Mouse (Mus musculus) midbrain, embryonic 10.5 days (tissue): ENCODE measurements at regions not wholly inside any gene's neighbourhood (a gene's known extent, or its start where the extent isn't known, plus 50 kb on each side); places are given as distances from the start of the nearest gene placed in this dataset.

ENCODE experiments used
- DNase-seq: peaks from one replicate; pipeline ENCODE4 v3.0.0-alpha.2; 2017; ENCODE audit warnings: low spot score
- H3K27ac ChIP-seq: fragments of 300-500 bp; sonication (generic); replicated peaks from 2 replicates; pipeline ENCODE4 v1.5.1; 2016; ENCODE audit warnings: mild to moderate bottlenecking
- H3K27me3 ChIP-seq: fragments of 300-500 bp; sonication (generic); 2 replicates; pipeline ENCODE4 v1.6.1; 2016; ENCODE audit warnings: low read depth, mild to moderate bottlenecking; ENCODE audit not compliant: poor library complexity, severe bottlenecking
- H3K36me3 ChIP-seq: fragments of 300-500 bp; sonication (generic); 2 replicates; pipeline ENCODE4 v1.6.1; 2016; ENCODE audit warnings: mild to moderate bottlenecking, moderate library complexity
- H3K4me1 ChIP-seq: fragments of 300-500 bp; sonication (generic); 2 replicates; pipeline ENCODE4 v1.6.1; 2016
- H3K4me3 ChIP-seq: fragments of 300-500 bp; sonication (generic); 2 replicates; pipeline ENCODE4 v1.5.1; 2016; ENCODE audit warnings: mild to moderate bottlenecking, moderate library complexity
- H3K9me3 ChIP-seq: fragments of 300-500 bp; sonication (generic); replicated peaks from 2 replicates; pipeline ENCODE4 v1.6.1; 2016; ENCODE audit warnings: mild to moderate bottlenecking
- WGBS: fragments of 180-500 bp; shearing (Covaris S2); methylation state at CpG from one replicate; pipeline ENCODE4 v1.1.7; 2016; 5-methylcytosine and 5-hydroxymethylcytosine counted together

GRCm38 (mm10) chr15:28560035-28560434, 356.5 kb downstream of the Dnah5 start:
- Histone ChIP-seq H3K4me3 (no peak overlapping the region), H3K9me3 (no peaks in the 10 kb centered on the region), H3K27me3 (no peaks in the 10 kb centered on the region), H3K4me1 (no peaks in the 10 kb centered on the region), H3K36me3 (no peaks in the 10 kb centered on the region), H3K27ac (no peak overlapping the region)
- DNase-seq, result no peak
- 94% methylated on average over 1 of the region's 1 CpGs for WGBS

DNA sequence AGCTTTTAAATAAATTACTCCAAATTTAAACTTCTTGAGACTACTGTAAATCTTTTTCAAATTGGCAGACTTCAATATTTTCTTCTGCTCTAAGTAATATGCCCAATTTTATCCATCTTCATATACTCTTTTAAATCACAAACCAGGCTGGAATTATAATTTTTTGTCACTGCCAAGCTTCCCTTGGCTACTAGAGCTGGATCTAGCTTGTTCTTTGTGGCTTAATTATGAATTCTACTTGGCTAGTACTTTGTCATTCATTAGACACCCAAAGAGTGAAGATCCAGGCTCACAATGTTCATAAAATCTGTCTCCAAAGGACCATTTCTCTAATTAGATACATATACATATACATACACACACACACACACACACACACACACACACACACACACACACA, 391.7 kb downstream of the Dnah5 start:
- Histone ChIP-seq H3K4me1 (no peaks in the 10 kb centered on the region), H3K9me3 (no peaks in the 10 kb centered on the region), H3K36me3 (no peaks in the 10 kb centered on the region), H3K27ac (no peak overlapping the region), H3K27me3 (no peaks in the 10 kb centered on the region), H3K4me3 (no peak overlapping the region)
- no peak for DNase-seq

DNA sequence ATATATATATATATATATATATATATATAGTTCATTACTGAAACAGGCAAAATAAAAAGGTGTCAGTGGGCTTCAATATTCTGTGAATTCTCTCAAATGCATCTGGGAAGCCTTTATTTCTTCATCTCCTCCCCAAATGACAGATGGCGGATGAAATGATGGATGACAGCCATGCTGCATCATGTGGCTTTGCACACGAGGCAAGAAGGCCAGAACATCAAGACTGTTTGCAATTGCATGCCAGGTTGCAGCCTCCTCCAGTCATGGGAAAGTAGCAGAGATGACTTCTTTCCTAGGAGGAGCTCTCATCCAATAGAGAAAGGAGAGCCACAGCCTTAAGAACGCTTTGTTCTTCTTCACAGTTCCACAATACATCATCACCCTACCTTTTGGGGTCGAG, 392.2 kb downstream of the Dnah5 start:
- DNase-seq, result no peak
- 80% methylated on average over 4 of the region's 4 CpGs for WGBS
- Histone ChIP-seq H3K27ac (no peak overlapping the region), H3K36me3 (no peaks in the 10 kb centered on the region), H3K4me3 (no peak overlapping the region), H3K4me1 (no peaks in the 10 kb centered on the region), H3K9me3 (no peaks in the 10 kb centered on the region), H3K27me3 (no peaks in the 10 kb centered on the region)

- H3K27ac ChIP-seq, result no peak overlapping the region
- H3K4me3 ChIP-seq, result no peak overlapping the region
- 73% methylated on average over 5 of the region's 5 CpGs for WGBS
- H3K36me3 ChIP-seq, result no peaks in the 10 kb centered on the region
- H3K9me3 ChIP-seq, result no peaks in the 10 kb centered on the region
- no peak for DNase-seq
- no peaks in the 10 kb centered on the region for H3K4me1 ChIP-seq
- H3K27me3 ChIP-seq, result no peaks in the 10 kb centered on the region
These were observed 396.6 kb downstream of the Dnah5 start for GRCm38 (mm10) chr15:28600132-28600531.

- WGBS, result 90% methylated on average over 3 of the region's 3 CpGs
These were observed 412.1 kb downstream of the Dnah5 start for GRCm38 (mm10) chr15:28615662-28616061.

GRCm38 (mm10) chr15:28640349-28640748, 436.8 kb downstream of the Dnah5 start:
- no peak overlapping the region for H3K27ac ChIP-seq
- DNase-seq, result peak; percentile 18
- 11% methylated on average over 3 of the region's 3 CpGs for WGBS

More at GRCm38 (mm10) chr15:28615662-28616061, 412.1 kb downstream of the Dnah5 start:
- no peak for DNase-seq
- H3K4me3 ChIP-seq, result no peak overlapping the region
- no peaks in the 10 kb centered on the region for H3K36me3 ChIP-seq
- no peak overlapping the region for H3K27ac ChIP-seq
- H3K4me1 ChIP-seq, result no peaks in the 10 kb centered on the region
- H3K9me3 ChIP-seq, result no peaks in the 10 kb centered on the region
- no peaks in the 10 kb centered on the region for H3K27me3 ChIP-seq

DNA sequence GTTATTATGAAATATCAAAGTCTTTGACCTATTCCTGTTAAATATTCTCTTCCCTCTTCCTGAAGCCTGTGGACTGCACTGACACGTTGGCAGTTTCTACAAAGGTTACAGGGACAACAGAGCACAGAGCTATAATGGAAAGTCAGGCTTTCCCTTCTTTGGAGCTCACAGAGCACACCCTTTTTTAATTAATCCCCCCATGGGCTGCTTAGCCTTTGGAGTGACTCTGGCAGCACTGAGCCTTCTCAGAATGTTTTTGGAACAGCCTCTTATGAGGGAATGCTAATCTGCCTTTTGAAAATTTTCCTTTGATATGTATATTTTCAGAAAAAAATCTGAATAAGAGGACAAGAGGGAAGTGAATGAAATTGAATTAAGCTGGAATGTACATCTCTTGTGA, 441.6 kb downstream of the Dnah5 start:
- Histone ChIP-seq H3K27me3 (peaks cover 18% of the 10 kb centered on the region; the same call in 1 of the 2 replicates), H3K27ac (no peak overlapping the region), H3K4me1 (peaks cover 14% of the 10 kb centered on the region), H3K4me3 (no peak overlapping the region), H3K36me3 (no peaks in the 10 kb centered on the region), H3K9me3 (no peaks in the 10 kb centered on the region)
- WGBS, result 3% methylated on average over 1 of the region's 1 CpGs
- no peak for DNase-seq

More at GRCm38 (mm10) chr15:28640349-28640748, 436.8 kb downstream of the Dnah5 start:
- no peaks in the 10 kb centered on the region for H3K36me3 ChIP-seq
- peaks cover 22% of the 10 kb centered on the region; the same call in 1 of the 2 replicates for H3K27me3 ChIP-seq
- H3K4me1 ChIP-seq, result peaks cover 13% of the 10 kb centered on the region
- no peak overlapping the region for H3K4me3 ChIP-seq
- H3K9me3 ChIP-seq, result no peaks in the 10 kb centered on the region

DNA sequence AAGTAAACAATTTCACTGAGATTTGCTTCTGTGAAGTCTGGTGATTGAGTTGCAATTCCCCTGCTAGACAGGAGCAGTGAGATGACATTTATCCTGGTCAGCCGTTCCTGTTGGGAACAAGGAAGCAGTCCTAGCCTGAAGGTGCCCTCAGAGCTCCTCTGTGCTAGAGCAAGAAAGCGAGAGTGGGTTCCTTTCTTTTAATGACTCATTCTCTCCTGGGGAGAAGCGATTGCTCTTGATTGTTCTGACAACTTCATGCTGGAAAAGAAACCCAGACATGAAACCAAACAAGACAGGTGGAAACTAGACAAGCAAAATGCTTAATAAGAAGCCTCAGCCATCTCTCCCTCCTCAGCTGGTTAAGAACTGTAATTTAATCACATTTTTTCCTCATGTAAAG, 450.4 kb downstream of the Dnah5 start:
- 79% methylated on average over 3 of the region's 3 CpGs for WGBS
- H3K9me3 ChIP-seq, result no peaks in the 10 kb centered on the region
- H3K4me1 ChIP-seq, result no peaks in the 10 kb centered on the region
- H3K27ac ChIP-seq, result no peak overlapping the region
- H3K4me3 ChIP-seq, result no peak overlapping the region
- H3K36me3 ChIP-seq, result no peaks in the 10 kb centered on the region
- no peaks in the 10 kb centered on the region for H3K27me3 ChIP-seq
- no peak for DNase-seq

DNA sequence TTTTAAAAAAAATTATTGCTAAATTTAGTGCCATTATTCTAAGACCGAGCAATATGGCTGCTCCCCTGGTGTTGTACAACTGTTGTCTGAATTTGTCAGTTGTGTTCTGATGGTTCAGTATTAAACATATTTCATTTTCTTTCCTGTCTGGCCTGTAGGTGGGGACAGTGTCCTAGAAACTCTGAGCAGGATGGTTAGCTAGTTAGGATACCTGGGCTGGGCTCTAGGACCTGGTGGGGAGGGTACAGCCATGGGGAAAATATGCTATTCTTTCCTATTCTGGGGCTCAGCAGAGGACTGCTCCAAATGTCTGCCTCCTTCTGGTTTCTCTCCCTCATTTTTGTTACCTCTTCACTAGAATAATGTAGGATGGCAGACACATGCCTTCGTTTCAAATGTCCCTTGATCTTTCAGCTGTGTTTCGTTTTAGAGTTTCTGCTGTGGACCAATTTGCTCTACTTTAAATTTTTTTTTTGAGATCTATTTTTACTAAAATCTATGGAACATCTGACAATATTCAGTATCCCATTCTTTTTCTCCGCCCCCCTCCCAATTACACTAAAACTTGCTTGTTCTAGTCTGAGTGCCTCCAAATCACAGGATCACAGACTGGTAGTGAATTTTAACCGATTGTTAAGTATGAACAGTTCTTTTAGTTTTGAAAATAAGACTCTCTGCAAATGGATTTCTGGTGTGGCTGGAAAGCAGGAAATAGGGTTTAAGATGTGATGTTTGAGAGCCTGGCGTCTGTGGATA, 460.5 kb downstream of the Dnah5 start:
- Histone ChIP-seq H3K27ac (no peak overlapping the region), H3K9me3 (no peaks in the 10 kb centered on the region), H3K36me3 (no peaks in the 10 kb centered on the region), H3K4me3 (no peak overlapping the region), H3K4me1 (no peaks in the 10 kb centered on the region), H3K27me3 (no peaks in the 10 kb centered on the region)
- WGBS, result 88% methylated on average over 6 of the region's 6 CpGs
- no peak for DNase-seq
